Mouse (Mus musculus): ENCODE measurements around the gene Mlx. TPM values are rescaled to one million over a fixed set of nuclear protein-coding genes. Genes with fewer than 3 reads are reported as not detected.

Gene Mlx
- polyA plus RNA-seq, 1 experiment = 53.1 TPM

GRCm38 (mm10) chr11:101127075-101127474 lies 40.0 kb downstream of the Mlx start:
- TF ChIP-seq POLR2A (IDR thresholded peaks at IDR 0.05; ENCODE audit: extremely low read depth, insufficient read depth, low read length) (no peak), CTCF (IDR thresholded peaks at IDR 0.05; ENCODE audit: extremely low read depth, insufficient read depth, low read length) (no peak)
- Histone ChIP-seq H3K27ac (ENCODE audit: insufficient read depth, low read length) (no peak overlapping the region), H3K4me1 (ENCODE audit: control insufficient read depth, insufficient read depth, low read length) (0 out of 2 replicates have a peak, but pooled peaks cover 2% of the 10 kb centered on the region), H3K4me3 (ENCODE audit: insufficient read depth, low read length) (no peak overlapping the region)

GRCm38 (mm10) chr11:101128996-101129577 lies 42.0 kb downstream of the Mlx start:
- H3K27ac ChIP-seq (ENCODE audit: insufficient read depth, low read length) = no peak overlapping the region
- no peak overlapping the region for H3K4me3 ChIP-seq (ENCODE audit: insufficient read depth, low read length)
- H3K4me1 ChIP-seq (ENCODE audit: control insufficient read depth, insufficient read depth, low read length) = 0 out of 2 replicates have a peak, but pooled peaks cover 2% of the 10 kb centered on the region
- TF ChIP-seq POLR2A (IDR thresholded peaks at IDR 0.05; ENCODE audit: extremely low read depth, insufficient read depth, low read length) = no peak
- TF ChIP-seq CTCF (IDR thresholded peaks at IDR 0.05; ENCODE audit: extremely low read depth, insufficient read depth, low read length) = no peak

GRCm38 (mm10) chr11:101130056-101130756 lies 43.1 kb downstream of the Mlx start:
- TF ChIP-seq CTCF (IDR thresholded peaks at IDR 0.05; ENCODE audit: extremely low read depth, insufficient read depth, low read length) (no peak), POLR2A (IDR thresholded peaks at IDR 0.05; ENCODE audit: extremely low read depth, insufficient read depth, low read length) (no peak)
- H3K27ac ChIP-seq (ENCODE audit: insufficient read depth, low read length) = no peak overlapping the region
- no peak overlapping the region for H3K4me3 ChIP-seq (ENCODE audit: insufficient read depth, low read length)
- 0 out of 2 replicates have a peak, but pooled peaks cover 2% of the 10 kb centered on the region for H3K4me1 ChIP-seq (ENCODE audit: control insufficient read depth, insufficient read depth, low read length)

GRCm38 (mm10) chr11:101131187-101131586 lies 44.1 kb downstream of the Mlx start:
- H3K4me3 ChIP-seq (ENCODE audit: insufficient read depth, low read length) = no peak overlapping the region
- TF ChIP-seq POLR2A (IDR thresholded peaks at IDR 0.05; ENCODE audit: extremely low read depth, insufficient read depth, low read length) = no peak
- no peak for TF ChIP-seq CTCF (IDR thresholded peaks at IDR 0.05; ENCODE audit: extremely low read depth, insufficient read depth, low read length)
- 0 out of 2 replicates have a peak, but pooled peaks cover 2% of the 10 kb centered on the region for H3K4me1 ChIP-seq (ENCODE audit: control insufficient read depth, insufficient read depth, low read length)
- H3K27ac ChIP-seq (ENCODE audit: insufficient read depth, low read length) = no peak overlapping the region

- Histone ChIP-seq H3K27ac (ENCODE audit: insufficient read depth, low read length) (no peak overlapping the region), H3K4me3 (ENCODE audit: insufficient read depth, low read length) (no peak overlapping the region), H3K4me1 (ENCODE audit: control insufficient read depth, insufficient read depth, low read length) (0 out of 2 replicates have a peak, but pooled peaks cover 2% of the 10 kb centered on the region)
- TF ChIP-seq CTCF (IDR thresholded peaks at IDR 0.05; ENCODE audit: extremely low read depth, insufficient read depth, low read length) (peak; percentile 13; the same call in 1 of the 2 replicates), POLR2A (IDR thresholded peaks at IDR 0.05; ENCODE audit: extremely low read depth, insufficient read depth, low read length) (no peak)
Observed at GRCm38 (mm10) chr11:101131701-101132100, 44.6 kb downstream of the Mlx start.

- TF ChIP-seq POLR2A (IDR thresholded peaks at IDR 0.05; ENCODE audit: extremely low read depth, insufficient read depth, low read length) = no peak
- TF ChIP-seq CTCF (IDR thresholded peaks at IDR 0.05; ENCODE audit: extremely low read depth, insufficient read depth, low read length) = no peak
- Histone ChIP-seq H3K4me3 (ENCODE audit: insufficient read depth, low read length) (no peak overlapping the region), H3K27ac (ENCODE audit: insufficient read depth, low read length) (no peak overlapping the region), H3K4me1 (ENCODE audit: control insufficient read depth, insufficient read depth, low read length) (0 out of 2 replicates have a peak, but pooled peaks cover 2% of the 10 kb centered on the region)
Observed at GRCm38 (mm10) chr11:101133037-101133436, 46.0 kb downstream of the Mlx start.

GRCm38 (mm10) chr11:101134217-101134865 lies 47.3 kb downstream of the Mlx start:
- no peak for TF ChIP-seq POLR2A (IDR thresholded peaks at IDR 0.05; ENCODE audit: extremely low read depth, insufficient read depth, low read length)
- TF ChIP-seq CTCF (IDR thresholded peaks at IDR 0.05; ENCODE audit: extremely low read depth, insufficient read depth, low read length) = no peak
- Histone ChIP-seq H3K4me1 (ENCODE audit: control insufficient read depth, insufficient read depth, low read length) (0 out of 2 replicates have a peak, but pooled peaks cover 2% of the 10 kb centered on the region), H3K4me3 (ENCODE audit: insufficient read depth, low read length) (no peak overlapping the region), H3K27ac (ENCODE audit: insufficient read depth, low read length) (no peak overlapping the region)

- Histone ChIP-seq H3K27ac (ENCODE audit: insufficient read depth, low read length) (no peak overlapping the region), H3K4me1 (ENCODE audit: control insufficient read depth, insufficient read depth, low read length) (no peaks in the 10 kb centered on the region), H3K4me3 (ENCODE audit: insufficient read depth, low read length) (no peak overlapping the region)
- no peak for TF ChIP-seq POLR2A (IDR thresholded peaks at IDR 0.05; ENCODE audit: extremely low read depth, insufficient read depth, low read length)
- no peak for TF ChIP-seq CTCF (IDR thresholded peaks at IDR 0.05; ENCODE audit: extremely low read depth, insufficient read depth, low read length)
Observed at GRCm38 (mm10) chr11:101137000-101137399, 49.9 kb downstream of the Mlx start.

- Histone ChIP-seq H3K4me1 (ENCODE audit: control insufficient read depth, insufficient read depth, low read length) (no peaks in the 10 kb centered on the region), H3K27ac (ENCODE audit: insufficient read depth, low read length) (no peak overlapping the region), H3K4me3 (ENCODE audit: insufficient read depth, low read length) (no peak overlapping the region)
- no peak for TF ChIP-seq CTCF (IDR thresholded peaks at IDR 0.05; ENCODE audit: extremely low read depth, insufficient read depth, low read length)
Observed at GRCm38 (mm10) chr11:101138536-101139181, 51.6 kb downstream of the Mlx start.

All from cortical plate, adult 2 months (tissue).